Mouse (Mus musculus) megakaryocyte-erythroid progenitor cell, adult 5-6 weeks (primary cell): ENCODE results near the gene Etv1. TPM values are rescaled to one million over a fixed set of nuclear protein-coding genes. Genes with fewer than 3 reads are reported as not detected.

Experiments
- ATAC-seq: replicated peaks from 2 replicates; pipeline ENCODE4 v1.8.0; 2016; ENCODE audit warnings: mild to moderate bottlenecking, inconsistent platforms; ENCODE audit not compliant: severe bottlenecking, poor library complexity, low FRiP score, low TSS enrichment
- total RNA-seq, 2 experiments: library from RNA; stranded (forward) in 1 of 2; stranded (reverse) in 1 of 2; fragments of 200-1000, 215-1000 nt in 1 of 2; fragments of >200 nt in 1 of 2; fragmentation: Nextera tagmentation in 1 of 2; gene quantifications; 2 replicates each; pipeline ENCODE4 v1.2.3; 2014 to 2017

Gene Etv1
- total RNA-seq (2014; fragmentation: Nextera tagmentation), result not detected in 2 replicates
- total RNA-seq (2017), result not detected in 2 replicates

DNA sequence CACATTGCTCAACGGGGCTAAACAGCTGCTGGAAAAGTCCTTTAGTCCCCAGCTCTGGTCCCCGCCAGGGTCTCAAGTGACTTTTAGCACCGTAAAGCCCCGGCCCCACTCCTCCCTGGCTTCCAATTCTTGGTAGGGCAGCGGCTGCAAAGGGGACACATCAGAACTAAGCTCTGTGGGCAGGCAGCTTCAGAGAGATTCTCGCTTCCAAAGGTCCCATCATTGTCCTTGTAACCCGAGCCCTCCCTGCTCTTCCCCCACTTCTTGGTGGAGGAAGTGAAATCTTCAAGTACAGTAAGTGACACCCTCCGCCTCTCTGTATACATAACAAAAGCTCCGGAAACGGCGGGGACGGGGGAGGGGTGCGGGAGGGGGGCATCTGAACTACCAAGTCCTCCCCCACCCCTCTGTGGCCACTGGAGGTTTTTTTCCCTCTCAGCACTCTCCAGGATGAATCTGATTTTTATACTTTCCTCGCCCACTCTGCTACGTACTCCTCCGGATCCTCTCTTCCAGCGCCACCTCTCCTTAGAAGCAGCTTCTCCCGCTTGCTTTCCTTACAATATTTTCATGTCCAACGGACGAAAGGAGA, at the start of gene Etv1:
Etv1 (plus strand) TSS at position 195 of the 592 bp plus-strand sequence.
- peak; percentile 9; the same call in 1 of the 2 replicates for ATAC-seq

DNA sequence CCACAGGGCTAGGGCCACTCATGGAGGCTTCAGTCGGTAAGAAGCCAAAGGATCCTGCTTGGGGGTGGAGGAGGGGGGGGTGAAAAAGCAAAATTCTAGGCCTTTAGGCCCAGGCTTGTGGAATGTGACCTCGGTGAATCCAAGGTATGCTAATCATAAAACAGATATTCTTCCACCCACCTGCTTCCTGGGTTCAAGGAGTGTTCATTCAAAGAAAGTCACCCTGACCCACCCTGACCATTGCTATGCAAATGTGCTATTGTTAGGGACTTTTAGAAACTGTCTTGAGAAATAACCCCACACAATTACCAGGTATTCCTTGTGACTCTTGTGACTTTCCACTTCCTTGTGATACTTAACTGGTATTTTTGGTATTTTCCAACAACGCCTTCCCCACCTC, 49.5 kb upstream of the Etv1 start:
- no peak for ATAC-seq

DNA sequence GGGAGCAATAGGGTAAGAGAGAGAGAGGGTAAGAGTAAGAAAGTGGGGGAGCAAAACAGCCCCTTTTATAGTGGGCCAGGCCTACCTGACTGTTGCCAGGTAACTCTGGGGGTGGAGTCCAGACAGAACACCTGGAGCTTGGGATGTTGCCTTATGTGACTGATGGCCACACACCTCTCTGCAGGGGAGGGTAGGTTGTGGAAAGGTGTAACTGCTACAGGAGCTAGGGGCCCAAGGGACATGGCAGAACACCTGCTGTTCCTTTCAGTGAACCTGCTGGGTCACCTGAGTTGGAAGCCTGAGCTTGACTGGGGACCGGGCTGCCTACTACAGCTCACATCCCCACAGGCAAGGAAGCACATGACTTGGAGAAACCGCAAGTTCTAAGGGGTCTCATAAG, 48.4 kb upstream of the Etv1 start:
- ATAC-seq, result no peak

DNA sequence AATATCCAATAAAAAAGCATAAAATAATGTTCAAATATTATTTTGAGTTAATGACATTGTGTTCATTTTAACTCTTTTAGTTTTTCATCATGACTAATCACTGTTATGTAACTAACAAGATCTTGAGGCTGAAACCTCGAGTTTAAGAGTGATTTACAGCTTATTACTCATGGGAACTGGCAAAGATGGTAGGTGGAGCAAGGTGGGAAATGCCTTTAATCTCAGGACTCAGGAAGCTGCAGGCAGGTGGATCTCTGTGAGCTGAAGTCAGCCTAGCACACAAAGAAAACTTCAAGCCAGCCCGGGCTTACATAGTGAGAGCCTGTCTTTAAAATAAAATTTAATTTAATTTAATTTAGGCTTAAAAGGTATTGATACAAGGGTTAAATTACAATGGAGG, 19.9 kb upstream of the Etv1 start:
- ATAC-seq, result no peak

DNA sequence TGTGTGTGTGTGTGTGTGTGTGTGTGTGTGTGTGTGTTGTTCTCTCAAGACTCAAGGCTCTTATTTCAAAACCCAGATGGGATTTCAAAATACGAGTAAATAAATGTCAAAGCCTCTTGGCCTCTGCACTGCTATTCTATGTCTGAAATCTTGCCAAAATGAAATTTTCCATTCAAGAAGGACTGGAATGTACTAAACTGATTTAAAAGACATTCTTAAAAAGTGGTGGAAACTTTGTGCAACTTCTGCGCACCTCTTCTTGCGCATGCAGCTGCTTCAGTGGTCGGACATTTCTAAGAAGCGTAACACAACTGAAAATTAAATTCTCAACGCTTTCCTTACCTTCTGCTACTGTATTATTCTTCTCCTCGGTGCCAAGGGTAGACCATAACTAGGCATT, 1.9 kb upstream of the Etv1 start:
- ATAC-seq, result no peak

DNA sequence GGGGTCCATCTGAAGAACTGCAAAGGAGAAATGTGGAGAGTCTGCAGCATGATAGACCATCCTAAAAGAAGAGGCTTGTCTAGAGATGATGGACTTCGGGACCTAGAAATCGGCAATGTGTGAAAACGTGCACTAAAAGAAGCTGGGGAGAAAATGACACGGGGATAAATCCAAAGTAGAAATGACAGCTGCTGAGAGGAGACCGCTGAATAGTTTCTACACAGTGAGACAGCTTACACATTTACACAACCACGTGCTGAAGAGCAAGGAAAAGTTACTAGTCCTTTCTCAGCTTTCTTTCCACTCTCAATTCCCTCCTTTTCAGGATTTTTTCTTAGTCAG, 1.3 kb upstream of the Etv1 start:
- no peak for ATAC-seq

DNA sequence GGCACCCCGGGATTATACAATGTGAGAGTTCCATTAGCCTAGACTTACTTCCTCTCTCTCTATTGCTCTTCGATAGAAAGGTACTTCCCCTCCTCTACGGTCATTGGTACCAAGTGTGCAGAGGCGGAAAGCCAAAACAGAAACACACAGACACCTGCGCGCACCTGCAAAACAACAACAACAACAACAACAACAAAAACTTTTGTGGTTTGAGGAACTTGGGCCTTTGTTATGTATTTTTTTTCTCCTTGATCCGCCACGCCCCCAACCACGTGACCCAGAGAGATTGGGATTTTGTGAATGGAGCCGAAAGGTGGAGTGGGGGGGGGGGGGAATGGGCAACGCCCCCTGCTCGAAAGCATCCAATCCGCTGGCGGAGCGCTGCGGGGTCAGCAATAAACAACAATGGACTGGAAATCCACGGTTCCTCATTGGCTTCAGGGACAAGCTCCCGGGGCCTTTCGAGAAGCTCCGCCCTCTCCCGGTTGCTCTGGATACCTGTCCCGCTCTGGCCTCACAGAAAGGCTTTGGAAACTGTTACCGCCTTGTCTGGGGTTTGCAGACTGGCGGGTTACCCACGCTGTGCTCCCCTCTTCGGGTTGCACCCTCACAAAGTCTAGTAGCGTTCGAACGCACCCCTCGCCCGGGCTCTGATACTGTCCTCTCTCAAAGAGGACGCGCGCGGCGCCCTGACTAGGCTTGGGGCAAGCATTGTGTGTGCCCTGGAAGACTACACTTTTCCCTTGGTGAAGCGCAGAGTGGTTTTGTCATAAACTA, 693 bp upstream of the Etv1 start:
- ATAC-seq, result peak; percentile 93

DNA sequence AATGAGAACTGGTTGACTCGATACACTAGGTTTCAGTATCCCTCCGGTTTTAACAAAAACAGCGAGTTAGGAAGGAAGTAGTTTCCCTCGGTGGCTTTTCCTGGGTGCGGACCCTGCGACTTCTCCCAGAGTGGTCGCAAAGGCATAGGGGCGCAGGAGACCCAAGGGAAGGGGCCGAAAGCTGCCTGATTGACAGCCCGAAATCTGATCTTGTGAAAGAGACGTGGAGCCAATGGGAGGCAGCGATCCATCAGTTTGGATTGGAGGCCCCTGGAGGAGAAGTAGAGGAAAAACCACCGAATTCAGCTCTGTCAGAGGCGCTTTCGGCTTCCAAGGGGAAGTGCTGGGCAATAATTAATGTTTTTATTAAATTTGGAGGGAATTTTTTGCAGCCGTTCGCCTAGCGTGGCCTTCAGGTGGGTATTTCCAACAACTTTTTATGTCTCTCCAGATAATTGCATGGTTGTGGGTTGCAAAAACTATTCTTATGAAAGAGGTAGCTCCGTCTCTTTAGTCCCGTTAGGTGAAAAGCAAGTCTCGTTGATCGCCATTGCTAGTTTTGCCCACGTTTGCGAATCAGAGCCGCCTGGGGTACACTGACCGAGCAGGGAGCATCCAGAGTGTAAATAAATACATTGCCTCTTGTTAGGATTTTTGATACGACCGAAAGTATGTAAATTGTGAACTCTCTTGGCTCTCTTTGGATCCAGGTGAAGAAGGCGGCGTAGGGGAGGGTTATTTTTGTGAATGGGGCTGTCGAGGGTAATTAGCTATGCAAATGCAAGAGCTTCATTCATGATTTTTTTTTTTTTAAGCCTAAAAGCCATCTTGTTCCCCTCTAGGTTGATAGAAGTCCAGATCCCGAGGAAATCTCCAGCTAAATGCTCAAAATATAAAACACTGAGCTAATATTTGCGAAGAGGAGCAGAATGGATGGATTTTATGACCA, 1.1 kb downstream of the Etv1 start:
- ATAC-seq, result peak; percentile 54

DNA sequence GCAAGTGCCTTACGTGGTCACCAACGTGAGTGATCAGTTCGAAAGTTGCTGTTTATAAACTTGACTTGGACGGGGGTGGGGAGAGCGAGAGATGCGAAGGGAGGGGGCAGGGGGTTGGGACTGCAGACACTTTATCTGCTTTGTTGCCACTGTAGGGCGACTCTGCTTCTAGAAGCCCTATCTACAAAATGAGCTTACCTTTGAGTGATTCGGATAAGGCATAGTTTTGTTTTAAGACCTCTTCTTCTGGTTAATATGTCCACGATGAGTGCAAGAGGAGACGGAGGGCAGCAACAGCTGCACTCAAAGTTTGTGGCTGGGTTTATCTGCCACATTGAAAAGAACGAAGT, 1.8 kb downstream of the Etv1 start:
- ATAC-seq, result no peak

DNA sequence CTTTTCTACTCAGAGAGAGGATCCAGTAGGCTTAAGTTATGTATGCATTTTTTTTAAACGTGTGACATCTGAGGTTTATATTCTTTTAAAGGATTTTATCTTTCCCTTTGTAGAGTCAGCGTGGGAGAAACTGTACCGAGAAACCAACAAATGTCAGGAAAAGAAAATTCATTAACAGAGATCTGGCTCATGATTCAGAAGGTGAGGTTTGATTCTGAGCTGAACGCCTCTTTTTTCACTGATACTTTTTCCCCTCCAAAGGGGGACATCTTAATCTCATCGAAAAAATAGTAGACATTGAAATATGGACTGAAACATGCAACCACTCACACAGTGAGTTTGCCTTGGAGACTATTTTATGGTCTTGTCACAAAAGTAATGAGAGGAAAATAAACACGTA, 2.5 kb downstream of the Etv1 start:
- no peak for ATAC-seq

DNA sequence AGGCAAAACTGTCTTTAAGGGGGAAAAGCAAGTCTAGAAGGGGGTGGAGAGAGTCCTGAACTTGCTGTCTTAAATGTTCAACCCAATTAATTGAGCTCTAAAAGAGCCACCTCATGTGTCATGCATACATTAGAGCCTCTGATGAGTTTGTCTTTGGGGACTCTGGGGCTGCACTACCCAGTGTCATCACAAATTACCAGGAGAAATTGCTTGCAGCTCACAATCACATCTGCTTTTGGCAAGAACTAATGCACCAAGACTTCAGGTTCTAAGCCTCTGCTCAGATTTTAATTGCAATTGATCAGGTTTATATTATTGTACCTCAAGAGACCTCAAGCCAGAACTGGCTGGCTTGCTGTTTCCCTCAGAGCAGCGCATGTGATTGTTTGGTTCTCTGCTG, 4.1 kb downstream of the Etv1 start:
- ATAC-seq, result no peak

DNA sequence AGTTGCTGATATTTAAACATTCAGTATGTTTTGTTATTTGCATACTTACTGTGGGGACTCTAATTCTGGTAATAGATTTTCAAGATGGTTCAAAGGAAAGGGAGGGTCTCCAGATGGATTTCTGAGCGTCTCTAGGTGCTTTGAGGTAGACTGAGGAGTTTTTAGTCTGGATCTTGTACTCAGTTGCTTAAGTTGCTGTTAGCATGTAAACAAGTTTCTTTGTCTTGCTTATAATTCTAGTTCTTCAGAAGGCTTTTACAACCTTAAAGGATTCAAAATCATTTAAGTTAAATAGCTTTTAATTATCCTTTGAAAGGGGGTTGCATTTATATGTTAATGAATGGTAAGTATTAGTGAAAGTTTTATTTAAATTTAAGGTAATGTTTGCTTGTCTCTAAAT, 5.0 kb downstream of the Etv1 start:
- no peak for ATAC-seq

DNA sequence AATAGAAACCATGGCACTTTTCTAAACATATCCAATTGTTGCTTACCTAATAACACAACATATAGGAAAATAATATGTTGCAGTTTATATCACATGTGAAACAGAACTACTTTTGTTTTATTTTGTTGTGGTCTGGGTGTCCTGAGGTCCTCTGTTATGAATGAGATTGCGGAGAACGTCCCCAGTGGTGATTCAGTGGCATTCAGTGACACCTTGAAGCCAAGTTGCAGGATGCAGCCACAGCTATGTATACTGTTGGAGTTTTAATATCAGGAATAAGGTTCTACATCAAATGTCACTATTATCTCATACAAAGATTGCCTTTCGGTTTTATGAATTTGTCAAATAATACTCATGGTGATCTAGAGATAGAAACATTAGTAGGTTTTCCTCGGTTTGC, 7.4 kb downstream of the Etv1 start:
- ATAC-seq, result no peak

DNA sequence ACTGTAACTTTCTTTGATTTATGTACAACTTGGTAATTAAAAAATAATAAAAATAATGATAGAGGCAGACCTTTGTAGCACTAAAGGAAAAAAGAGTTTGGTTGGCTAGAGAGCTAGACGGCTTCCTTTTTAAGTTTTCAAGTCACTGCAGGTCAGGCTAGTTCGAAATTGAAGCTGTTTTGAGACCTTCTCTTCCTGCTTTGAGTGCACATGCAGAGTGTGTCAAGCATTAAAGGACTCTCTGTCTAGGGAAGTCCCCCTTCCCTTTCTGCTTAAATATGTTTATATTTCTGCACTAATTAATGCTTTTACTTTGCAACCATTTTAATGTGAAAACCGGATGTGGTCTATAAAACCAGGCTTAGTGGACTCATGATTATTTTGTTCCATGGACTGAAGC, 8.5 kb downstream of the Etv1 start:
- no peak for ATAC-seq

DNA sequence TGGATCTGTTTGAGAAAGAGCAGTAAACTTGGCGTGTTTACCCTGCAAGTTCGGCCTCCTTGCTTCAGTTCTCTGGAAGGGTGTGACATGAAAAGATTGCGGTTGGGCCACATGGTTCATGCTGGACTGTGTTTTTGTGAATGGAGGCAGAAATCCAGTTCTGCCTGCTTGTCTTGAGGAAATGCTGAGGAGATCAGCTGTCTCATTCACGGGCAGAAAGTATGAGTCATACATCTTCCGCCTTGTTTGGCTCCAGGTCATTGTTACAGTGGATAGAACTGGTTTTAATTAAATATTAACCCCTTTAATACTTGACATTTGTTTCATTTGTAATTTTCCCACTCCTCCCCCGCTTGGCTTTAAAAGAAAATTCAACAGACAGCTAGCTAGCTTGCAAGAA, 9.4 kb downstream of the Etv1 start:
- ATAC-seq, result no peak

DNA sequence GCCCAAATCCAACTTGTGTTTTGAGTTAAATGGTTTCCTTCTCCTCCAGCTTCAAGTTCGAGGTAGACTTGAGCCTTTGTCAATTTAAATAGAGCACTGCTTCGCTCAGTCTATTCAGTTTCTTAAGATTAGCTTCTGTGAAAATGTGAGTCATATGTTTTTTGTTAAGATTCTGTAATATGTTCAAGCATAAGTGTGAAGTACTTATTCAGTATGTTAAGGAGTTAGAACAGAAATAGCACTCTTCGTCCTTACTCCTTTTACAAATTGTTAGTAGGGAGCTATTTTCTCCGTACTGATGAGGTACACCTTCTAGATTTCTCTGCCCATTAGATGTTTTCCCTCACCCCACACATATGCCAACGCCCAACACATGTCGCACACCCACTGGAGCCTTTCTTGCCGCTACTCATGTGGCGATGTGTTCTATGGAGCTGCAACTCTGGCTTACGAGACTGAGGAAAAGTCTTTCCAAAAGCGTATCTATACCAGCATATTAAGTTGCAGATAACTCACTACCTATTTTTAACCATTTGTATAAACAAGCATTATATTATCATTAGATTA, 10.7 kb downstream of the Etv1 start:
- no peak for ATAC-seq

DNA sequence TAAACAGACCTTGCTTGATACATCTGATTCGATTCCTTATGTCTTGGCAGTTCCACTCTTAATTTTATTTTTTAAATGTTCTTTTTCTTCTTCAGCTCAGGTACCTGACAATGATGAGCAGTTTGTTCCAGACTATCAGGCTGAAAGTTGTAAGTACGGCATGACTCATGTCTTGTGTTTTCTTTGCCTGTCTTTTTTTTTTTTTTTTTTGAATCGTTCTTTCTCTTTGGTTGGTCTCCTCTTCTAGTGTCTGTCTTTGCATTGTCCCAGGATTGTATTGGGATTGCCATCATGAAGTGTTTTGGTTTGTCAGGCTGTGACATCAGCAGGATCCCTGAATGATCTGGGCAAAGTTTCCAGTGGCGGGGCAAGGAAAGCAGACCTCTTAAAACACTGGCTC, 13.9 kb downstream of the Etv1 start:
- no peak for ATAC-seq

DNA sequence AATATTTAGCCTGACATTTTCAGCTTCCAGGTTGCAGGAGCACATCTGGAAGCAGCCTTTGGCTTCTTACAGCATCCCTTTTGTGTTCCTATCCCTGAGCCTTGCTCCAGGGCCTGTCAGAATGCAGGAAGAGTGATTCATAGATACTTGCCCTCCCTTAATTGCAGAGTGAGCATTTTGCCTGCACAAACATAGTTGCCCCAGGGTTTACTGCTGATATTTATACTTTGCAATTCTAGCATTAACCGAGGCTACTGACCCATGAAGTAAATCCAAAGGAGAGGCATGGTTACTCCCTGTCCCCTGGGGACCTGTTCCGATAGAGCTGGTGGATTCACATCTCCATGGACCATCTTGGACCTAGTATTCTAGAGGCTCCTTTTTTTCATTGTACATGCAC, 14.5 kb downstream of the Etv1 start:
- ATAC-seq, result no peak

DNA sequence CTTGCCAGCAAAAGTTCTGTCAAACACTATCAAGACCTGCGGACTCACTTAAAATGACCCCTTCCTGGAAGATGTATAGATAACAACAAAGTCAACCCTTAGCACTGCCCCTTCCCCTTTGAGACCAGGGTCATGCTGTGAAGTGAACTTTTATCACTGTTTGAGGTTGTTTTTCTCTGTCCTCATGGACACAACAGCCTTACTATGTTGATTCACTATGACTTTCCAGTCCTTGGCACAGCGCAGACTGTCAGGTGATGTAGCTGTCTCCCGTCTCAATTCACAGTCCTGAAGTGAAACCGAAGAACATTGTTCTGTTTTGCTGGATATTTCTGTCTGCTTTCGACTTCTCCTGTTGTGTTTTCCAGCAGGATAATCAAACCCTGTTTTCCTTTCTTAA, 27.9 kb downstream of the Etv1 start:
- ATAC-seq, result no peak

DNA sequence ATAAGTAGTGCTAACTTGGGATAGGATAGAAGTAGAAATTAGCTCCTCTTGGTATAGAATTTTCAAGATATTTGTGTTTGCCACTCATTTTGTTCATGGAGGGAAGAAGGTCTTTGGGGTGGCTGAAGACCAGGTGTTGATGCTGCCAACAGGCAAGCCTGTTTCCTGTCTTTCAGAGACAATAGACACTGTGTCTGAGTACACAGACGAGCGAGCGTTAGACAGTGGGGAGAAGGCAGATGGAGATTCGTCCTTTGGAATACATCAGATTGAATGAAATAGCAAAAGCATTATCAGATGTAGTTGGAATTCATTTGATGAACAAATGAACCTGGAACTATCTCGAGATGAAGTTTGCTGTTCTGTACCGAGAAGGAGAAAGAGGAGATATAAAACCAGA, 33.2 kb downstream of the Etv1 start:
- ATAC-seq, result no peak
